Mouse (Mus musculus) cerebellum, adult 8-10 months (tissue): ENCODE results near the gene Camta1.

ENCODE experiments used
- DNase-seq: peaks from one replicate; pipeline ENCODE4 v3.0.0; 2022

Gene Camta1

GRCm38 (mm10) chr4:151861806-151862739 lies at the start of gene Camta1:
Camta1 (minus strand) TSS chr4:151861876.
- DNase-seq: peak; percentile 99

GRCm38 (mm10) chr4:151908809-151909208 lies 47.1 kb upstream of the Camta1 start:
- DNase-seq: no peak

GRCm38 (mm10) chr4:151907577-151908343 lies 46.1 kb upstream of the Camta1 start:
- DNase-seq: no peak

GRCm38 (mm10) chr4:151905621-151906020 lies 43.9 kb upstream of the Camta1 start:
- no peak for DNase-seq

GRCm38 (mm10) chr4:151904098-151904497 lies 42.4 kb upstream of the Camta1 start:
- DNase-seq: no peak

- peak; percentile 53 for DNase-seq
These were observed 41.1 kb upstream of the Camta1 start for GRCm38 (mm10) chr4:151902689-151903241.

GRCm38 (mm10) chr4:151902046-151902688 lies 40.5 kb upstream of the Camta1 start:
- peak; percentile 14 for DNase-seq

- peak; percentile 14 for DNase-seq
These were observed 39.7 kb upstream of the Camta1 start for GRCm38 (mm10) chr4:151901422-151901821.

GRCm38 (mm10) chr4:151900735-151901134 lies 39.1 kb upstream of the Camta1 start:
- no peak for DNase-seq

GRCm38 (mm10) chr4:151899707-151900384 lies 38.2 kb upstream of the Camta1 start:
- DNase-seq: no peak

- DNase-seq: no peak
These were observed 37.0 kb upstream of the Camta1 start for GRCm38 (mm10) chr4:151898600-151899245.

GRCm38 (mm10) chr4:151897069-151897617 lies 35.5 kb upstream of the Camta1 start:
- DNase-seq: no peak

GRCm38 (mm10) chr4:151895624-151896023 lies 33.9 kb upstream of the Camta1 start:
- DNase-seq: no peak

GRCm38 (mm10) chr4:151894926-151895325 lies 33.2 kb upstream of the Camta1 start:
- no peak for DNase-seq

- DNase-seq: no peak
These were observed 31.6 kb upstream of the Camta1 start for GRCm38 (mm10) chr4:151893241-151893640.

GRCm38 (mm10) chr4:151881590-151881989 lies 19.9 kb upstream of the Camta1 start:
- no peak for DNase-seq

GRCm38 (mm10) chr4:151880044-151880690 lies 18.5 kb upstream of the Camta1 start:
- DNase-seq: no peak

- no peak for DNase-seq
These were observed 14.7 kb upstream of the Camta1 start for GRCm38 (mm10) chr4:151876400-151876799.

GRCm38 (mm10) chr4:151863511-151863910 lies 1.8 kb upstream of the Camta1 start:
- DNase-seq: no peak

GRCm38 (mm10) chr4:151861471-151861805 lies 238 bp downstream of the Camta1 start:
- no peak for DNase-seq
